ENCODE assay signal across 10 mouse cellular contexts in genomic region chrX:8948130-8948805, GRCm38 (mm10). TPM values are rescaled to one million over a fixed set of nuclear protein-coding genes. Genes with fewer than 3 reads are reported as not detected.
DNase-seq lines count a peak whose midpoint lies in the region; ATAC-seq lines count a peak whose summit lies in the region.
"Not testable (repeated sequence)": the region's sequence is repeated elsewhere in the genome, so short reads cannot be mapped to it uniquely, and the experiment has no call there.
"Had no signal": no experiment of that assay in that cellular context is flagged by ENCODE, and none has a peak within 500 bp of the region (broad histone marks: within the 10 kb centered on the region; RNA-seq: fewer than 3 reads in every experiment).

No protein-coding gene starts in this region.

- H3K4me3 ChIP-seq in forebrain, embryonic 11.5 days (ENCODE audit: low read depth, low read length); liver, embryonic 13.5 days (replicated peaks); neural tube, embryonic 13.5 days: not testable (repeated sequence)

- not testable (repeated sequence) for H3K27ac ChIP-seq in forebrain, embryonic 11.5 days (ENCODE audit: low read depth, low read length); liver, embryonic 13.5 days; neural tube, embryonic 13.5 days (replicated peaks)

- not testable (repeated sequence) for H3K27me3 ChIP-seq in forebrain, embryonic 11.5 days (ENCODE audit: control insufficient read depth, insufficient read depth, low read length); liver, embryonic 13.5 days; neural tube, embryonic 13.5 days

- H3K4me2 ChIP-seq in forebrain, embryonic 11.5 days (ENCODE audit: low read depth, low read length, severe bottlenecking); liver, embryonic 13.5 days; neural tube, embryonic 13.5 days: not testable (repeated sequence)

- DNase-seq in CD4-positive, CD25-positive, alpha-beta regulatory T cell, adult 2 months (ENCODE audit: low read depth, low spot score): peak; percentile 60
- DNase-seq in brain, embryonic 18.5 days (ENCODE audit: low read depth, low spot score): peak; percentile 50
- peak; percentile 85 for DNase-seq in forebrain, embryonic 11.5 days (ENCODE audit: low spot score)
- peak; percentile 85 to 87 for DNase-seq in heart, postnatal 10 days
- DNase-seq in kidney, postnatal 36 days: peak; percentile 84 to 91
- peak; percentile 1 for DNase-seq in liver, embryonic 13.5 days
- peak; percentile 90 for DNase-seq in testis, postnatal 10 days (ENCODE audit: low spot score)

- H3K9ac ChIP-seq in forebrain, embryonic 11.5 days (ENCODE audit: low read length); liver, embryonic 13.5 days; neural tube, embryonic 13.5 days: not testable (repeated sequence)

- H3K9me3 ChIP-seq in forebrain, embryonic 11.5 days (ENCODE audit: control insufficient read depth, low read length); liver, embryonic 13.5 days (replicated peaks); neural tube, embryonic 13.5 days: not testable (repeated sequence)

- 20% methylated on average over 7 of the region's 7 CpGs for WGBS in forebrain, embryonic 11.5 days
- 8% methylated on average over 7 of the region's 7 CpGs for WGBS in liver, embryonic 13.5 days (ENCODE audit: insufficient replicate concordance)
- 22% methylated on average over 7 of the region's 7 CpGs for WGBS in neural tube, embryonic 13.5 days

- peak; percentile 66; the same call in 1 of the 2 replicates for ATAC-seq in forebrain, embryonic 11.5 days (replicated peaks; ENCODE audit: low FRiP score)
- not testable (repeated sequence) for ATAC-seq in liver, embryonic 13.5 days (ENCODE audit: low read depth)
- ATAC-seq in neural tube, embryonic 13.5 days (ENCODE audit: low read depth): peak; percentile 84; the same call in 1 of the 2 replicates

- intact Hi-C loops in heart, postnatal 10 days (cut with DNase I): loop anchor here (1.0 kb wide), 1 partner anchor 116 kb away; no protein-coding TSS in a partner anchor

- not testable (repeated sequence) for H3K4me1 ChIP-seq in forebrain, embryonic 11.5 days (replicated peaks; ENCODE audit: control insufficient read depth, insufficient read depth, low read length); liver, embryonic 13.5 days (replicated peaks); neural tube, embryonic 13.5 days (replicated peaks)

- not testable (repeated sequence) for H3K36me3 ChIP-seq in forebrain, embryonic 11.5 days (ENCODE audit: control insufficient read depth, insufficient read depth, low read length); liver, embryonic 13.5 days; neural tube, embryonic 13.5 days

RNA-seq across cellular contexts. Expression of gene Fthl17b, which starts 14.5 kb away (rescaled TPM):
- not detected in 2 replicates for polyA plus RNA-seq in forebrain, embryonic 11.5 days (2014; fragmentation: Nextera tagmentation; extraction: Ambion mirVana)
- not detected for total RNA-seq in heart, postnatal 10 days (2021)
- polyA plus RNA-seq in liver, embryonic 13.5 days (2015; fragmentation: Nextera tagmentation; extraction: Ambion mirVana): not detected in 2 replicates
- not detected in 2 replicates for polyA plus RNA-seq in neural tube, embryonic 13.5 days (2015; fragmentation: Nextera tagmentation; extraction: Ambion mirVana)
- polyA plus RNA-seq: activated CD4-positive, CD25-positive, alpha-beta regulatory T cell, adult 4 months; liver, embryonic 12.5 days had no signal

RNA-seq across cellular contexts. Expression of gene Fthl17c, which starts 28.1 kb away (rescaled TPM):
- polyA plus RNA-seq in forebrain, embryonic 11.5 days (2014; fragmentation: Nextera tagmentation; extraction: Ambion mirVana): not detected in 2 replicates
- not detected for total RNA-seq in heart, postnatal 10 days (2021)
- not detected in 2 replicates for polyA plus RNA-seq in liver, embryonic 13.5 days (2015; fragmentation: Nextera tagmentation; extraction: Ambion mirVana)
- not detected in 2 replicates for polyA plus RNA-seq in neural tube, embryonic 13.5 days (2015; fragmentation: Nextera tagmentation; extraction: Ambion mirVana)
- polyA plus RNA-seq: activated CD4-positive, CD25-positive, alpha-beta regulatory T cell, adult 4 months; liver, embryonic 12.5 days had no signal

RNA-seq across cellular contexts. Expression of gene Fthl17d, which starts 38.3 kb away (rescaled TPM):
- polyA plus RNA-seq in forebrain, embryonic 11.5 days (2014; fragmentation: Nextera tagmentation; extraction: Ambion mirVana): not detected in 2 replicates
- total RNA-seq in heart, postnatal 10 days (2021): not detected
- not detected in 2 replicates for polyA plus RNA-seq in liver, embryonic 13.5 days (2015; fragmentation: Nextera tagmentation; extraction: Ambion mirVana)
- not detected in 2 replicates for polyA plus RNA-seq in neural tube, embryonic 13.5 days (2015; fragmentation: Nextera tagmentation; extraction: Ambion mirVana)
- polyA plus RNA-seq: activated CD4-positive, CD25-positive, alpha-beta regulatory T cell, adult 4 months; liver, embryonic 12.5 days had no signal

RNA-seq across cellular contexts. Expression of gene B630019K06Rik, which starts 56.1 kb away (rescaled TPM):
- 6.3 and 7.1 TPM in 2 replicates for polyA plus RNA-seq in forebrain, embryonic 11.5 days (2014; fragmentation: Nextera tagmentation; extraction: Ambion mirVana)
- total RNA-seq in heart, postnatal 10 days (2021): 1 to 10 TPM; 1.2 to 1.6 TPM
- 0.22 and 0.33 TPM in 2 replicates for polyA plus RNA-seq in liver, embryonic 13.5 days (2015; fragmentation: Nextera tagmentation; extraction: Ambion mirVana)
- polyA plus RNA-seq in neural tube, embryonic 13.5 days (2015; fragmentation: Nextera tagmentation; extraction: Ambion mirVana): 17.5 and 20.7 TPM in 2 replicates

Comparison
In these comparisons a context has a peak if more than half of its experiments do, and no peak if none do; other contexts are left out.
1. DNase-seq: peak in every context shown above with its lines; median percentile 90 in testis, postnatal 10 days; 88 in kidney, postnatal 36 days; 86 in heart, postnatal 10 days; 85 in forebrain, embryonic 11.5 days; 60 in CD4-positive, CD25-positive, alpha-beta regulatory T cell, adult 2 months; 50 in brain, embryonic 18.5 days; 1 in liver, embryonic 13.5 days.